Mouse (Mus musculus): Measurements from ENCODE around the gene Ubtd2. TPM values are rescaled to one million over a fixed set of nuclear protein-coding genes. Genes with fewer than 3 reads are reported as not detected.
"Not testable (repeated sequence)": the region's sequence is repeated elsewhere in the genome, so short reads cannot be mapped to it uniquely, and the experiment has no call there.

The Ubtd2 gene
- polyA plus RNA-seq, 1 experiment = 1.6 TPM

DNA sequence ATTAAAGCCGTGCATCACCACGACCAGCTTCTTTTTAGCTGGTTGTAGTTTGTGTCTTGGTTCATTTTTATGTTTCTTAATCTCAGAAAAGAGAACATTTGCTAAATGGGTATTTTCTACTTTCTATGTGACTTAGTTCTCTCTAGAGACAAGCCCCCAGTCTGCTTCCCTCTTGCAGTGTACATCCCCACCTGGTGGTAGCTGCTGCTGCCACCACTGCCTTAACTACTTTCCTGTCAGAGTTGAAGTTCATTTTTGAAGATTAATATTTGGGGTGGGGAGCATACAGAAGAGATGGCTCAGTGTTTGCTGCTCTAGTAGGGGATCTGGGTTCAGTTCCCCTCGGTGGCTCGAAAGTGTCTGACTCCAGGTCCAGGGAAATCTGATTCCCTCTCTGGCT is 44.8 kb downstream of the Ubtd2 start:
- no peak overlapping the region for H3K4me3 ChIP-seq (ENCODE audit: low read depth, low read length)
- H3K27ac ChIP-seq (ENCODE audit: insufficient read depth, low read depth, low read length) = no peak overlapping the region
- no peaks in the 10 kb centered on the region for H3K4me1 ChIP-seq (ENCODE audit: control insufficient read depth, insufficient read depth, insufficient read length, low read length)
- TF ChIP-seq CTCF (IDR thresholded peaks at IDR 0.05; ENCODE audit: extremely low read depth, insufficient read length, insufficient replicate concordance, low read depth, low read length) (no peak), POLR2A (IDR thresholded peaks at IDR 0.05; ENCODE audit: low read depth, low read length) (no peak)
- WGBS = 92% methylated on average over 4 of the region's 4 CpGs
- 0 out of 2 replicates have a peak, but pooled peaks cover 2% of the 10 kb centered on the region for H3K36me3 ChIP-seq (ENCODE audit: control insufficient read depth, insufficient read depth, low read length)
- H3K27me3 ChIP-seq (ENCODE audit: control insufficient read depth, insufficient read depth, low read length) = no peaks in the 10 kb centered on the region

DNA sequence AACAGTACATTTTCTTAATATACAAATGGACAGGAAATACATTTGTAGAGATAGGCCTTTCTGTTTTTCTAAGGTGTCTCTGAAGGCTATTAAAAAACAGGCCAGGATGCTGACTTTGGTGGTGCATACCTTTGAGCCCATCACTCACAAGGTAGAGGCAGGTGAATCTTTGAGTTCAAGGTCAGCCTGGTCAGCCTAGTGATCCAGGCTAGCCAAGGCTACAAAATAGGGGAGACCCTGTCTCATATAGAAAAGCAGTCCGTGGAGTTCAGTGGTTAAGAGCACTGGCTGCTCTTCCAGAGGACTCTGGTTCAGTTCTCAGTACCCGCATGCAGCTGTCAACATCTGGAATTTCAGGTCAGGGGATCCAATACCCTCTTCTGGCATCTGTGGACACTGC is 48.5 kb downstream of the Ubtd2 start:
- 97% methylated on average over 2 of the region's 2 CpGs for WGBS
- Histone ChIP-seq H3K4me3 (ENCODE audit: low read depth, low read length) (no peak overlapping the region), H3K27me3 (ENCODE audit: control insufficient read depth, insufficient read depth, low read length) (no peaks in the 10 kb centered on the region), H3K4me1 (ENCODE audit: control insufficient read depth, insufficient read depth, insufficient read length, low read length) (no peaks in the 10 kb centered on the region), H3K36me3 (ENCODE audit: control insufficient read depth, insufficient read depth, low read length) (0 out of 2 replicates have a peak, but pooled peaks cover 2% of the 10 kb centered on the region), H3K27ac (ENCODE audit: insufficient read depth, low read depth, low read length) (no peak overlapping the region)
- TF ChIP-seq CTCF (IDR thresholded peaks at IDR 0.05; ENCODE audit: extremely low read depth, insufficient read length, insufficient replicate concordance, low read depth, low read length) (no peak), POLR2A (IDR thresholded peaks at IDR 0.05; ENCODE audit: low read depth, low read length) (no peak)

DNA sequence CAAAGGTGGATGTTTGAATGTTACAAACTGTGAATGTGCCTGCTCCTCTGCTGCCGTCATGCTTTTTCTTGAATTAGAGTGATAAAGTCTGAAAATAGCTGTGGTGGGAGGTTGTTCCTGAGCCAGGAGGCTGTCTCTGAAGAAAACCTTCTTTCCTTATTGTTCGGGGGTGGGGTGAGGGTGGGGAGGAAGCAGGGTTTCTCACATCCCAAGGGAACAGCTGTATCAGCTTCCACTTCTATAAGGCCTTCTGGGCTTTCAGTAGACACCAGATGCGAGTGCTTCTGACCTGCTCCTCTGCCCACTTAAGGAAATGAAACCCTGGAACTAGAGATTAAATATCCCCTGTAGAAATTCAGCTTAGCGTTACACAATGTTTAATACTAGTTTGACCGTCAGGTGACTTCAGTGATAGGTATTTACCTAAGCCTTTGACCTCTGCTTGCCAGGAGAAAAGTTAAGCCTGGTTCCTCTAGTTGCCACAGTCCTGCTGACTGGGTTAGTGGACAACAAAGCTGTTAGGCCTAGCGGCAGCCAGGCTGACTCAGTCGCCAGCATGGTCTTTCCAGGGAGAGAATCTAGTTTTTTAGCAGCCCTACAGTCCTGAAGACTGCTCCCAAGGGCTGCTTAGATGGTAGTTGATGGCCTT is 50.0 kb downstream of the Ubtd2 start:
- no peak overlapping the region for H3K27ac ChIP-seq (ENCODE audit: insufficient read depth, low read depth, low read length)
- no peaks in the 10 kb centered on the region for H3K36me3 ChIP-seq (ENCODE audit: control insufficient read depth, insufficient read depth, low read length)
- TF ChIP-seq POLR2A (IDR thresholded peaks at IDR 0.05; ENCODE audit: low read depth, low read length) (no peak), CTCF (IDR thresholded peaks at IDR 0.05; ENCODE audit: extremely low read depth, insufficient read length, insufficient replicate concordance, low read depth, low read length) (no peak)
- no peaks in the 10 kb centered on the region for H3K27me3 ChIP-seq (ENCODE audit: control insufficient read depth, insufficient read depth, low read length)
- WGBS = 72% methylated on average over 7 of the region's 7 CpGs
- H3K4me3 ChIP-seq (ENCODE audit: low read depth, low read length) = no peak overlapping the region
- no peaks in the 10 kb centered on the region for H3K4me1 ChIP-seq (ENCODE audit: control insufficient read depth, insufficient read depth, insufficient read length, low read length)

DNA sequence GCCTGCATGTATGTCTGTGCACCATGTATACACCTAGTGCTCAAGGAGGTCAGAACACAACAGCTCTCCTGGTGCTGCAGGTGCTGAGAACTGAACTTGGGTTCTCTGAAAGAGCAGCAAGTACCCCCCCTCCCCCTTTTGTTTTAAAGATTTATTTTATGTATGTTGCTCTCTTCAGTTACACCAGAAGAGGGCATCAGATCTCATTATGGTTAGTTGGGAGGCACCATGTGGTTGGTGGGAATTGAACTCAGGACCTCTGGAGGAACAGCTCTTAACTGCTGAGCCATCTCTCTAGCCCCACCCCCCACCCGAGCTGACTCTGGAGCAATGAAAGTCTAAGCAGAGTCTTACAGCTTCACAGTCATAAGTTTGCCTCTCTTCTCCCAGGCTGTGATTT is 55.8 kb downstream of the Ubtd2 start:
- H3K36me3 ChIP-seq (ENCODE audit: control insufficient read depth, insufficient read depth, low read length) = no peaks in the 10 kb centered on the region
- no peak overlapping the region for H3K4me3 ChIP-seq (ENCODE audit: low read depth, low read length)
- 53% methylated on average over 1 of the region's 1 CpGs for WGBS
- no peaks in the 10 kb centered on the region for H3K27me3 ChIP-seq (ENCODE audit: control insufficient read depth, insufficient read depth, low read length)
- no peak overlapping the region for H3K27ac ChIP-seq (ENCODE audit: insufficient read depth, low read depth, low read length)
- peak; percentile 21; the same call in 1 of the 2 replicates for TF ChIP-seq CTCF (IDR thresholded peaks at IDR 0.05; ENCODE audit: extremely low read depth, insufficient read length, insufficient replicate concordance, low read depth, low read length)
- no peak for TF ChIP-seq POLR2A (IDR thresholded peaks at IDR 0.05; ENCODE audit: low read depth, low read length)
- no peaks in the 10 kb centered on the region for H3K4me1 ChIP-seq (ENCODE audit: control insufficient read depth, insufficient read depth, insufficient read length, low read length)

DNA sequence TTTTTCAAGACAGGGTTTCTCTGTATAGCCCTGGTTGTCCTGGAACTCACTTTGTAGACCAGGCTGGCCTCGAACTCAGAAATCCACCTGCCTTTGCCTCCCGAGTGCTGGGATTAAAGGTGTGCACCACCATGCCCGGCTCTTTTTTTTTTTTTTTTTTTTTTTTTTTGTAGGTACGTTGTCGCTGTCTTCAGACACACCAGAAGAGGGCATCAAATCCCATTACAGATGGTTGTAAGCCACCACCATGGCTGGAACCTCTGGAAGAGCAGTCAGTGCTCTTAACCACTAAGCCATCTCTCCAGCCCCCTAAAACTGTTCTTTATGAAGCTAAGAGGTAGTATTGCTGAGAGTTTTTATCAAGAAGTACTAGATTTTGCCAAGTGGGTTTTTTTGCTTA is 59.7 kb downstream of the Ubtd2 start:
- H3K36me3 ChIP-seq (ENCODE audit: control insufficient read depth, insufficient read depth, low read length); H3K27me3 ChIP-seq (ENCODE audit: control insufficient read depth, insufficient read depth, low read length); H3K4me1 ChIP-seq (ENCODE audit: control insufficient read depth, insufficient read depth, insufficient read length, low read length); H3K27ac ChIP-seq (ENCODE audit: insufficient read depth, low read depth, low read length); H3K4me3 ChIP-seq (ENCODE audit: low read depth, low read length): not testable (repeated sequence)
- 96% methylated on average over 5 of the region's 5 CpGs for WGBS

DNA sequence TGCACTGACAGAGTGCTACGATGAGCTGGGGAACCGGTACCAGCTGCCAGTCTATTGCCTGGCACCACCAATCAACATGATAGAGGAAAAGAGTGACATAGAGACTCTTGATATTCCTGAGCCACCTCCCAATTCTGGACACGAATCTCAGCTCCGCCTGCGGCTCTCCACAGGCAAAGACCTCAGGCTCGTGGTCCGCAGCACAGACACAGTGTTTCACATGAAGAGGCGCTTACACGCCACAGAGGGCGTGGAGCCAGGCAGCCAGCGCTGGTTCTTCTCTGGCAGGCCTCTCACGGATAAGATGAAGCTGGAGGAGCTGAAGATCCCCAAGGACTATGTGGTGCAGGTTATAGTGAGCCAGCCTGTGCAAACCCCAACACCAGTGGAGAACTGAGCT is 60.9 kb downstream of the Ubtd2 start:
- 86% methylated on average over 12 of the region's 12 CpGs for WGBS
- Histone ChIP-seq H3K27ac (ENCODE audit: insufficient read depth, low read depth, low read length) (no peak overlapping the region), H3K36me3 (ENCODE audit: control insufficient read depth, insufficient read depth, low read length) (peaks cover 2% of the 10 kb centered on the region; the same call in 1 of the 2 replicates), H3K27me3 (ENCODE audit: control insufficient read depth, insufficient read depth, low read length) (no peaks in the 10 kb centered on the region), H3K4me3 (ENCODE audit: low read depth, low read length) (no peak overlapping the region), H3K4me1 (ENCODE audit: control insufficient read depth, insufficient read depth, insufficient read length, low read length) (no peaks in the 10 kb centered on the region)
- no peak for TF ChIP-seq POLR2A (IDR thresholded peaks at IDR 0.05; ENCODE audit: low read depth, low read length)
- TF ChIP-seq CTCF (IDR thresholded peaks at IDR 0.05; ENCODE audit: extremely low read depth, insufficient read length, insufficient replicate concordance, low read depth, low read length) = no peak

DNA sequence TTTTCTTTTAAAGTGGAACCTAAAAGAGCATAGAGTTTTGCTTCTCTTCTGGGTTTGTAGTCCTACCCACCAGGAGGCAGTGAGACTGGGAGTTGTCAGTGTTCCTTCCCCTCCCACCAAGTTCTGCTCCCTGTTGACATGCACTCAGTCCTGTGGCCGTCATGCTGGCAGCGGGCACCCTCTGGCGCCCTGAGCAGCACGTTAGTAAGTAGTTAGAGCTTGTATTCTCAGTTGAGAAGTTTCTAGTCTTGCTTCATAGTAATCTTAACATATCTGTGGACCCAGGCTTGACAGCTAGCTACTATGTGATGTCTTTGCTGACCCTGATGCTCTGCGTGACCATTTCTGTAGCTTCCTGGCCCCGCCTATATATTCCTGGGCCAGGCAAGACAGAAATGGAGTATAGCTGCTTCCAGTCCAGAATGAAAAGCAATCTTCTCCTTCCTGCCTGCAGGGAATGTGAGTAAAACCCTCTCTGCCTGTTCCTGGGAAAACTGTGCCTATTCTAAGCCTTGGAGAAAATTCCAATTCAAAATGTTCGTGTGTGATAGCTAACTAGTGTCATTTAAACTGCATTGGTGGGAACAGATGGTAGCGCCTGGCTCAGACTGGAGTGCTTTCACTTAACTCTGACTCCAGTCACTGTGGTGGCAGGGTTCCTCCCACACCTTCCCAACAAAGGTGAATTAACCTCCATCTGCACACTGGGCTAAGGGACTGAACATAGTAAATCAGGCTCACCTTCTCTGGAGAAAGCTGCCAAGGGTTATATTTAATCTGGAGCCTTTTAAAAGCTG is 61.9 kb downstream of the Ubtd2 start:
- no peaks in the 10 kb centered on the region for H3K27me3 ChIP-seq (ENCODE audit: control insufficient read depth, insufficient read depth, low read length)
- WGBS = 87% methylated on average over 8 of the region's 8 CpGs
- H3K27ac ChIP-seq (ENCODE audit: insufficient read depth, low read depth, low read length) = no peak overlapping the region
- TF ChIP-seq POLR2A (IDR thresholded peaks at IDR 0.05; ENCODE audit: low read depth, low read length) (no peak), CTCF (IDR thresholded peaks at IDR 0.05; ENCODE audit: extremely low read depth, insufficient read length, insufficient replicate concordance, low read depth, low read length) (no peak)
- H3K36me3 ChIP-seq (ENCODE audit: control insufficient read depth, insufficient read depth, low read length) = peaks cover 2% of the 10 kb centered on the region; the same call in 1 of the 2 replicates
- H3K4me3 ChIP-seq (ENCODE audit: low read depth, low read length) = no peak overlapping the region
- H3K4me1 ChIP-seq (ENCODE audit: control insufficient read depth, insufficient read depth, insufficient read length, low read length) = no peaks in the 10 kb centered on the region

Measured in small intestine, adult 2 months (tissue).